Mouse (Mus musculus): ENCODE data around the gene Tacr2.

DNA sequence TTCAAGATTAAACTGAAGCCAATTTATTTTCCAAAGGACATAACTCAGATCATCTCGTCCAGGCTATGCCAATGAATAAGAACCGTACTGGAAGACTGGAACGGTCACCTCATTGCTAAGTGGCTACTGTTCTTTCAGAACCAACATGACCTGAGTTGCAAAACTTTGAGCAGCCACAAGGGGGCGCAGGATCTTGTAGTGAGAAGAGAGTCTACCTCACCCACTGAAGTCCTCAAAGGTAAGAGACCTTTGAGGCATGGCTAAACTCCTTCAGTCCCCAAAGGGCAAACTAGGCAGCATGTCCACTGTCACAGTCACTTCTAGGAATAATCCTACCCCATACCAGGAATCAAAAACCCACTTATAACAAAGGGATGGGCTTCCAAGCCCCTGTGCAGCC, 23.0 kb downstream of the Tacr2 start:
- peak; percentile 70 for TF ChIP-seq CTCF (IDR thresholded peaks at IDR 0.05; ENCODE audit: control insufficient read depth, insufficient read depth, low read length)
- no peak for TF ChIP-seq POLR2A (IDR thresholded peaks at IDR 0.05; ENCODE audit: borderline replicate concordance, control insufficient read depth, low read depth, low read length)
